Mouse (Mus musculus): Measurements from ENCODE around the gene Iqschfp.

GRCm38 (mm10) chr3:68305647-68306046 lies 413.6 kb downstream of the Iqschfp start:
- TF ChIP-seq CTCF (IDR thresholded peaks at IDR 0.05; ENCODE audit: low read depth) = no peak
- no peak for TF ChIP-seq EP300 (IDR thresholded peaks at IDR 0.05; ENCODE audit: low read depth)
